Mouse (Mus musculus) ovary, postnatal 36 days (tissue): ENCODE data around the gene Frmd7.

Source experiments
- DNase-seq: peaks from one replicate; pipeline ENCODE4 v3.0.0; 2022; ENCODE audit warnings: low spot score, mixed read lengths

Gene Frmd7

DNA sequence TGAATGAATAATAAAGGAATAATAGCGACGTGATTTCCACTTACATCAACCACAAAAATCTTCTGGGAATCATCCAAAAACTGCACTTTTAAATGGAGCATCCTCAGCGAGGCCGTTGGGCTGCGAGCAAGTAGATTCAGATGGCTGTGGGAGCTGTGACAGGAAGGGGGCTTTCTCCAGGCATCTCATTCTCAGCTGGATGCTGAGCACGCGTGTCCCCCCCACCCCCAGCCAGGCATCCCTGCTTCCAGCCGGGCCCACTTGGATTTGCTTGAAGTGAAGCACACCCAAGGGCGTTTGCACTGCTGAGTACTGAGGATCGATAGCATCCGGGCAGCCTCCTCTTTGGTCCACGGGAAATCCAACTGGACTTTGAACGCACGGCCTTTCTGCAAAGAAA lies at the start of gene Frmd7:
Frmd7 (minus strand) TSS at position 101 of the 400 bp plus-strand sequence.
- no peak for DNase-seq

- DNase-seq, result no peak
These were observed 48.8 kb upstream of the Frmd7 start for GRCm38 (mm10) chrX:50991324-50991723.

DNA sequence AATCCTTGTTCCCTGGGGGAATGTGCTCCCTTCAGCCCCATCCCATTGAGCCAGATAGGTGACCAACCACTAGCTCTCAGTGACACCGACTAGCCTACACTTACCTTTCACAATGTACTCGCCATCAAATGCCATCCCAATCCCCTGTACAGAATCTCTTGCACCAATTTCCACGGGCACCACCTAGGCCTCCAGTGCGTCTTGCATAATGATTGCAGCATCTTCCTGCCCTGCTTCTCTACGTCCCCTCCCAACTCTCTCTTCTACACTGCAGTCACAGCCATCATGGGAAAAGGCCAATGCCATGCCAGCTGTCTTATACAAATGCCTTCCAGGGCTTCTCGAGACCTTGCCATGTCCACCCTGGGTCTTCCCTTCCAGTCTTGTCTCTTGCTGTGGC lies 47.4 kb upstream of the Frmd7 start:
- no peak for DNase-seq

DNA sequence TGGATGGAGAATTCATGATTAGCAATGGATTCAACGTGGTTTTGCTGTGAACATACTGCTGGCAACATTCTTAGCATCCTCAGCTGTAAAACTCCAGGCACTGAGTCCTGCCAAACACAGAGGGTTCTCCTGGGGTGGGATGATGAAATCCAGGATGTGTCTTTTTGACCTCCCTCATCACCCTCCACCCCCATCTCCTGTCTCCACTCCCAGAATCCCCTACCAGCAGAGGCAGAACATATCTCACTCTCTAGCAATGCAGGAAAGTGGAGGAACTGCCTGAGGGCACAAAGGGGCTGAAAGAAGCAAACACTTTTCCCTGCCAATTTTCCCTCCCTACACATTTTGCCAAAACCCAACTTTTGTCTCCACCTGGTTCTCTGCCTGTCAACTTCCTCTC lies 46.1 kb upstream of the Frmd7 start:
- no peak for DNase-seq

GRCm38 (mm10) chrX:50978428-50978827 lies 35.9 kb upstream of the Frmd7 start:
- DNase-seq, result no peak

- DNase-seq, result no peak
These were observed 29.6 kb upstream of the Frmd7 start for GRCm38 (mm10) chrX:50972145-50972544.

DNA sequence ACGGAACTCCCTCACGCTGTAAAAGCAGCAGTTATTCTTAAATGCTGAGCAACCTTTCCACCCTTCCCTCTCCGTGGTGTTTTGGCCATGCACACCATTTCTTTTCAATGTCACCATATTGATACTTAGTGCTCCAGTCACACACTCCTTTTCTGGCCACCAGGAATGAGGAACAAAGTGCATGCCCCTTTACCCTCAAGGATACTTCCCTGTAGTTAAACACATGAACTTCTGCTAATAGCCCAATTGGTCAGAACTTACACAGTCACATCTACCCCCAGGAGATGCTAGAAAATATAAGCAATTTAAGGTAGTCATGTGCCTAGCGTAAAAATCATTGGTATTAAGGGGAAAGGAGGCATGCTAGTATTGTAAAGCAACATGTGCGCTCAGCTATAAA lies 27.4 kb upstream of the Frmd7 start:
- DNase-seq, result no peak

DNA sequence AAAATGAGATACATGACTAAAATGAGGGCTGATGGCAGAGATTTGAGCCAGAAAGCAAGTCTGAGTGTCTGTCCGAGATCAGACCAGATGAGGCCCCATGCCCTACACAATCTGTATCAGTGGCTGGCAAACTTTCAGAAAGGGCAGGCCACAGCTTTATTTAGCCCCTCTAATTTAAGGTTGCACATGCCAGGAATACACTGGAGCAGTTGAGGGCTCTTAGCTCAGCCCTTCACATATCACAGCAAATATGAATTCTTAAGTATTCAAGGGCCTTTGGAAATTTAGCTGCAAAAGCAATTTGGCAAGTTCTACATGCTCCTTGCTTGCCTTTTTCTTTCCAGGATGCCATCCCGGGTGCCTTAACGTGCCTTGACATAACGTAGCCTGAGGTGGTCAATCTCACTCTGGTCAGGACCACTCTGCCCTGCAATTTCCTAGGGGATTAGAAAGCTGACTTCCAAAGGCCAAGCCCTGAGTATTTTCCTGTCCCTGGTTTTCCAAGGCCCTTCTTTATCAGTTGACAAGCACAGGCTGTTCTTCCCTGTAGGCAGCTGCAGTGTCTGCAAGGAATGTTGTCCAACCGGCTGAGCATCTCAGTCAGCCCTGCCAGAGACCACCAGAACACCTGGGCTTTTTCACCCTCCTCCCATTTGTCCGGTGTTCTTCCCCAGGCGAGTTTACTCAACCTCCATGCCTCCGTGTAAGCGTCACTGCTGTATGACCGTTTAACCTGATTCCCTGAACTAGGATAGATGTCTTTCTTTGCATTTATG lies 25.8 kb upstream of the Frmd7 start:
- no peak for DNase-seq

DNA sequence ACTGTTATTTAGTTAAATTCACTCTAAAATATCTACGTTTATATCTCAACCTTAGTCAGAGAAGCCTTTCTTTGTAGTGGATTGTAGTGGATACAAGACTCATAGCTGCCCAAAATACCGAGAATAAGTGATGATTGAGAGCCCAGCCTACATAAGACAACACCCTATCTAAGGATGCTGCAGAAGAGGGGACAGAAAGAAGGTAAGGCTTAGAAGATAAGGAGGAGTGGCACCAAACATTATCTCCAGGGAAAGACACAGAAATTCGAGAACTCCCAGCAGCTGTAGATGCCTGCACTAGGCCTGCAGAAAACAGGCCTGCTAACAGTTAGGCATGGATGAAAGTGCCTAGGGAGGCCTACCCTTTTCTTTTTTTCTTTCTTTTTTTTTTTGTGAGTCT lies 22.6 kb upstream of the Frmd7 start:
- DNase-seq, result no peak

DNA sequence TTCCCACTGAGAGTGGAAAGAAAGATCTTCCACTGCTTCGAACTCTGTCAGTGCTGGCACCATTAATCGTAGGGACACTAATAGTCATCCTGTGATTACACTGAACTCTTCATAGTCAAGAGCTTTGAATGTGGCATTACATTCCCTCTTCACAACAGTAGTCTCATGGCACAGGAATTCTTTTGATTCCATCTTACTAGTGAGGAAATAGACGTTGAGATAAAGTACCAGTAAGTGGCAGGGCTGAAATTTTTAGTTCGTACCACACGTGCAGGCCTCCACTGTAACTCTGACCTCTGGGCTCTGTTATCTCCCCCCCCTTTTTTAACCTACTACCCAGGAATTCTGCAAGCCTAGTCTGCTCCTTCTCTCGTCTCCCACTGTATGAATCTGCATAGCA lies 20.4 kb upstream of the Frmd7 start:
- DNase-seq, result no peak

DNA sequence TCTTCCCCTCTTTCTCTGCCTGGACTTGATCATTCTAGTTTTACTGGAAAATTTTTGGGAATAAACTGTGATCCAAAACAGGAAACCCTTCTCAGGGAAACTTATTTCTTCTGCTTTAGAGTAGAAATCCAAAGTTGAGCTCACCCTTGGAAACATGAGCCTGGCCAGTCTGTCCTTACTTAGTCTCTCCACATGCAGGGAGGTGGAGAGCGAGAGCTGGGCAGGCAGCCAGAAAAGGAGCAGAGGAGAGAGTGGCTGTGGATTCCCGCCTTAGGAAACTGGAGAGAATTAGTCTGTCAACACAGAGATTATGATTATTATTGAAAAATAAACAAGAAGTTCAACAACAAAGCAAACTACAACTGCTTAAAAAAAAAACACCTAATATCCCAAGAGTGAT lies 6.1 kb upstream of the Frmd7 start:
- peak; percentile 53 for DNase-seq

DNA sequence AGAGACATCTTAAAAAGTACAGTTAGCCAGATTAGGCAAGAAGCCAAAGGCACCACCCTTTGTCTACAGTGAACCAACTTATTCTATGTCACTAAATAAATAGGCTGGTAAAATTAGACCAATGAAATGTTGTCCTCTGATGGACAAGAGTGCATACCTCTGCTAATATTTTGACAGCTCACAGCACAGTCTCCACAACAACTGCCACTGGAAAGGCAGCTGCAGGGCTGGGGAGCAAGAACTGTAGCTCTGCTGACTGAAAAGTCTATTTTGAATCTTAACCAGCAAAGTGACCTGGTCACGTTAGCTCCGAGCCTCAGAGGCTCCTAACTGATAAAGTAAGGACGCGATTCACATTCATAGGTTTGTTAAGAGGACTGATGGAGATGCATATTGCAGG lies 5.6 kb upstream of the Frmd7 start:
- DNase-seq, result no peak

- DNase-seq, result no peak
These were observed 5.4 kb downstream of the Frmd7 start for GRCm38 (mm10) chrX:50937117-50937516.

GRCm38 (mm10) chrX:50930309-50930708 lies 12.2 kb downstream of the Frmd7 start:
- no peak for DNase-seq

- no peak for DNase-seq
These were observed 15.5 kb downstream of the Frmd7 start for GRCm38 (mm10) chrX:50926893-50927545.

DNA sequence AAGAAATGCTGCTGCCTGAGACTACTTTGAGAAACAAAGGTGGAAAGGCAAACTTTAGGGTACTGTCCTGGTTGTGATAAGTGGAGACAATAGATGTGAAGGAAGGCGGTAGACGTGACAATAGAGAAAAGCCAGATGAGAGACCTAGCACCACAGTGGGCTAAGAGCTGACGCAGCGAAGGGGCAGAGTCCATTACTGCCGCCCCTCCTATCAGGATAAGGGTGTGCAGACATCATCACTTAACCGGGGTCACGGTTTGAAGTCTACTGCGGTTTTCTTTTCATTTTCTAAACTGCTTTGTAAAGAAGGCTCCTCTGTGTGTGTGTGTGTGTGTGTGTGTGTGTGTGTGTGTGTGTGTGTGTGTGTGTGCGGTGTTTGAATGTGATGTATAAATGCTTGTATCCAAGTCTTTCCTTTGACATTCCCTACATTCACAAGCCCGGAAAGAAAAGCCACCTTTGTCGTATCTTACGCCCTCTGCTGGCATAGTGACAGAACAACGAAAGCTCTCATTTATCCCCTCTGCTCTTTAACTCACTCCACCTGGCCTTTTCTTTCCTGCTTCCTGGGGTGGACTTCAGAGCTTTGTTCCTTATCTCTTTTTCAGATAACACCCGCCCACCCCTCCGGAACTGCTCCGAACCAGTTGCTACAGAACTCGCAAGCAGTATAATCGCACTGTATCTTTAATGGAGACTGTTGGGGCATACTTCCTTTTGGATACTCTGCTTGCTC lies 17.7 kb downstream of the Frmd7 start:
- DNase-seq, result no peak

DNA sequence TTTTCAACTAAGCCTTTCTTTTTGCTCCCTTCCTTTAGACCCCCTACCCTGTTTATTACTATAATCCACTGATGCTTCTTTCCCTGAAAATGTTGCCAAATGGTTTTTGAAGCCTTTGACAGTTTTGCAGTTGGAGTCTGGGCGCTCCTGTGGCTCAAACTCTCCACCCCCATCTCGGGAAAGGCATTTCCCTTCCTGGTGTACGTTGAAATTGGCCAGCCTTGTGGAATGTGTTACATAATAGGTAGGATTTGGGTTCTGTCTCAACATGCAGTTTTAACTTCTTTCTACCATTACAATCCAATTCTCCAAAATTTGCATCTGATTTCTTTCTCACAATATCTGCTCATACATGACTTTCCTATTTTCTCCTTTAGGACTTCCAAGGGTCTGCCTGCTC lies 23.8 kb downstream of the Frmd7 start:
- DNase-seq, result no peak

- DNase-seq, result no peak
These were observed 25.1 kb downstream of the Frmd7 start for GRCm38 (mm10) chrX:50917389-50917788.

- no peak for DNase-seq
These were observed 32.6 kb downstream of the Frmd7 start for GRCm38 (mm10) chrX:50909915-50910314.

- DNase-seq, result no peak
These were observed 39.0 kb downstream of the Frmd7 start for GRCm38 (mm10) chrX:50903497-50903896.

- DNase-seq, result no peak
These were observed 54.5 kb downstream of the Frmd7 start for GRCm38 (mm10) chrX:50887999-50888398.

- no peak for DNase-seq
These were observed 68.1 kb downstream of the Frmd7 start for GRCm38 (mm10) chrX:50874246-50875002.
